Comparison of ENCODE assay signal across 23 mouse cellular contexts in genomic region chr3:152522634-152523314, GRCm38 (mm10).
A peak's percentile ranks its signal among the peaks of the same experiment; 100 is the strongest.
DNase-seq lines count a peak whose midpoint lies in the region; ATAC-seq and TF ChIP-seq lines count a peak whose summit lies in the region.
"Had no signal": no experiment of that assay in that cellular context is flagged by ENCODE, and none has a peak within 500 bp of the region (broad histone marks: within the 10 kb centered on the region; RNA-seq: fewer than 3 reads in every experiment).

No protein-coding gene starts in this region.

- WGBS in stomach, embryonic 14.5 days = 33% methylated on average over 6 of the region's 6 CpGs
- WGBS in stomach, postnatal 0 days = 44% methylated on average over 6 of the region's 6 CpGs
- 33% methylated on average over 6 of the region's 6 CpGs for WGBS in intestine, embryonic 16.5 days

- peak overlapping the region; percentile 27; the same call in 1 of the 2 replicates for H3K27ac ChIP-seq in stomach, embryonic 14.5 days (ENCODE audit: low read length)
- no peak overlapping the region for H3K27ac ChIP-seq in stomach, postnatal 0 days (replicated peaks)
- no peak overlapping the region for H3K27ac ChIP-seq in intestine, embryonic 16.5 days (ENCODE audit: low read length)
- H3K27ac ChIP-seq: embryonic facial prominence, embryonic 13.5 days; hindbrain, embryonic 15.5 days had no signal

- no peak for TF ChIP-seq CTCF in stomach, postnatal 0 days (IDR thresholded peaks at IDR 0.05; ENCODE audit: low read depth)

- no peaks in the 10 kb centered on the region for H3K9me3 ChIP-seq in stomach, embryonic 14.5 days (ENCODE audit: control insufficient read depth, low read depth, low read length)
- no peaks in the 10 kb centered on the region for H3K9me3 ChIP-seq in stomach, postnatal 0 days (ENCODE audit: control insufficient read depth, low read length)
- H3K9me3 ChIP-seq in intestine, embryonic 16.5 days (ENCODE audit: control insufficient read depth, low read length) = no peaks in the 10 kb centered on the region
- H3K9me3 ChIP-seq: embryonic facial prominence, embryonic 13.5 days; G1E; hindbrain, embryonic 15.5 days had no signal

- TF ChIP-seq EP300 in stomach, postnatal 0 days (optimal IDR thresholded peaks at IDR 0.05) = no peak

- H3K4me2 ChIP-seq in stomach, embryonic 14.5 days (replicated peaks; ENCODE audit: low read depth, low read length) = no peak overlapping the region
- H3K4me2 ChIP-seq in stomach, postnatal 0 days (replicated peaks; ENCODE audit: low read depth) = no peak overlapping the region
- no peak overlapping the region for H3K4me2 ChIP-seq in intestine, embryonic 16.5 days (ENCODE audit: low read depth, low read length)
- H3K4me2 ChIP-seq: embryonic facial prominence, embryonic 13.5 days; heart, embryonic 11.5 days; hindbrain, embryonic 15.5 days had no signal

- H3K36me3 ChIP-seq in stomach, embryonic 14.5 days (ENCODE audit: control insufficient read depth, insufficient read depth, low read length) = no peaks in the 10 kb centered on the region
- no peaks in the 10 kb centered on the region for H3K36me3 ChIP-seq in stomach, postnatal 0 days (ENCODE audit: control insufficient read depth, insufficient read depth, low read length)
- H3K36me3 ChIP-seq in intestine, embryonic 16.5 days (ENCODE audit: control insufficient read depth, insufficient read depth, low read length) = no peaks in the 10 kb centered on the region
- H3K36me3 ChIP-seq: embryonic facial prominence, embryonic 13.5 days; G1E; hindbrain, embryonic 15.5 days had no signal

- no peak overlapping the region for H3K4me3 ChIP-seq in stomach, embryonic 14.5 days (ENCODE audit: low read depth, low read length)
- no peak overlapping the region for H3K4me3 ChIP-seq in stomach, postnatal 0 days (ENCODE audit: low read depth, low read length)
- no peak overlapping the region for H3K4me3 ChIP-seq in intestine, embryonic 16.5 days (ENCODE audit: low read length)
- H3K4me3 ChIP-seq: embryonic facial prominence, embryonic 13.5 days; hindbrain, embryonic 15.5 days; megakaryocyte, embryonic 14.5 days had no signal

- H3K4me1 ChIP-seq in stomach, embryonic 14.5 days (ENCODE audit: control insufficient read depth, insufficient read depth, low read length) = no peaks in the 10 kb centered on the region
- no peaks in the 10 kb centered on the region for H3K4me1 ChIP-seq in stomach, postnatal 0 days (replicated peaks; ENCODE audit: control insufficient read depth, insufficient read depth)
- H3K4me1 ChIP-seq in intestine, embryonic 16.5 days (ENCODE audit: control insufficient read depth, insufficient read depth, low read length) = no peaks in the 10 kb centered on the region
- H3K4me1 ChIP-seq: embryonic facial prominence, embryonic 13.5 days; hindbrain, embryonic 15.5 days; megakaryocyte, embryonic 14.5 days had no signal

- DNase-seq in stomach, postnatal 0 days (ENCODE audit: low spot score) = no peak
- DNase-seq in thymus, adult 18-20 months = peak; percentile 21 to 64
- DNase-seq in adrenal gland, postnatal 4 days (ENCODE audit: low spot score in 2 of 2) = no peak
- no peak for DNase-seq in kidney, adult 18-20 months
- DNase-seq in left cerebral cortex, adult 9 months (ENCODE audit: low spot score in 2 of 2) = no peak
- DNase-seq: cerebellum, adult 11 months; cerebellum, postnatal 14 days; gastrocnemius, postnatal 36 days; heart, postnatal 14 days; kidney, postnatal 4 days; liver; liver, postnatal 0 days; lung, postnatal 14 days; right cerebral cortex, adult 18-20 months had no signal

- ATAC-seq in stomach, embryonic 14.5 days (ENCODE audit: insufficient number of reproducible peaks, insufficient read depth, low FRiP score, low read depth) = peak; percentile 14; the same call in 1 of the 2 replicates
- no peak for ATAC-seq in stomach, postnatal 0 days (ENCODE audit: low FRiP score, low TSS enrichment)
- 0 out of 2 replicates have a peak, but pooled peaks have one; percentile 33 for ATAC-seq in intestine, embryonic 16.5 days
- ATAC-seq in cerebellum, adult (ENCODE audit: insufficient number of reproducible peaks, low FRiP score, low TSS enrichment) = no peak
- ATAC-seq: CD4-positive, CD25-positive, alpha-beta regulatory T cell, adult 4 months; liver, postnatal 0 days had no signal

- H3K27me3 ChIP-seq in stomach, embryonic 14.5 days (ENCODE audit: control insufficient read depth, insufficient read depth, low read length) = no peaks in the 10 kb centered on the region
- H3K27me3 ChIP-seq in stomach, postnatal 0 days (ENCODE audit: control insufficient read depth, insufficient read depth, low read length) = no peaks in the 10 kb centered on the region
- no peaks in the 10 kb centered on the region for H3K27me3 ChIP-seq in intestine, embryonic 16.5 days (replicated peaks; ENCODE audit: control insufficient read depth, insufficient read depth, low read length)
- H3K27me3 ChIP-seq: embryonic facial prominence, embryonic 13.5 days; hindbrain, embryonic 15.5 days had no signal

- H3K9ac ChIP-seq in stomach, embryonic 14.5 days (replicated peaks; ENCODE audit: low read depth, low read length) = no peak overlapping the region
- no peak overlapping the region for H3K9ac ChIP-seq in stomach, postnatal 0 days (ENCODE audit: low read length)
- no peak overlapping the region for H3K9ac ChIP-seq in intestine, embryonic 16.5 days (ENCODE audit: low read depth, low read length)
- H3K9ac ChIP-seq: embryonic facial prominence, embryonic 13.5 days; hindbrain, embryonic 15.5 days; liver, postnatal 0 days had no signal

Comparison
In these comparisons a context has a peak if more than half of its experiments do, and no peak if none do; other contexts are left out.
1. ATAC-seq: peak in stomach, embryonic 14.5 days (single experiment) and intestine, embryonic 16.5 days (single experiment); none in stomach, postnatal 0 days (single experiment) and cerebellum, adult (single experiment).
2. DNase-seq: peak in thymus, adult 18-20 months (2 of 2); none in stomach, postnatal 0 days (single experiment), adrenal gland, postnatal 4 days (0 of 2), kidney, adult 18-20 months (single experiment) and left cerebral cortex, adult 9 months (0 of 2).